Mouse (Mus musculus): Measurements from ENCODE around the gene Gm4792. TPM values are rescaled to one million over a fixed set of nuclear protein-coding genes. Genes with fewer than 3 reads are reported as not detected.

The Gm4792 gene
- total and polyA plus RNA-seq, 2 experiments: not detected

GRCm38 (mm10) chr10:94344631-94345417 is 46.3 kb upstream of the Gm4792 start:
- Histone ChIP-seq H3K4me1 (ENCODE audit: control insufficient read depth, insufficient read depth, low read length) (no peaks in the 10 kb centered on the region), H3K9ac (ENCODE audit: low read depth, low read length) (no peak overlapping the region), H3K79me2 (ENCODE audit: control insufficient read depth, insufficient read depth, low read length) (no peaks in the 10 kb centered on the region), H3K4me3 (ENCODE audit: insufficient read depth, low read depth, low read length) (no peak overlapping the region), H3K36me3 (ENCODE audit: control insufficient read depth, insufficient read depth, low read length) (no peaks in the 10 kb centered on the region), H3K27ac (replicated peaks; ENCODE audit: insufficient read depth, low read depth, low read length) (no peak overlapping the region), H3K27me3 (ENCODE audit: control insufficient read depth, insufficient read depth, low read length) (no peaks in the 10 kb centered on the region)
- TF ChIP-seq CTCF (IDR thresholded peaks at IDR 0.05; ENCODE audit: low read depth, low read length) (no peak), POLR2A (IDR thresholded peaks at IDR 0.05; ENCODE audit: extremely low read depth, insufficient read depth, low read length) (no peak)
- 57% methylated on average over 22 of the region's 22 CpGs for WGBS
- no peak for DNase-seq (ENCODE audit: extremely low read depth, low read depth, low spot score)

DNA sequence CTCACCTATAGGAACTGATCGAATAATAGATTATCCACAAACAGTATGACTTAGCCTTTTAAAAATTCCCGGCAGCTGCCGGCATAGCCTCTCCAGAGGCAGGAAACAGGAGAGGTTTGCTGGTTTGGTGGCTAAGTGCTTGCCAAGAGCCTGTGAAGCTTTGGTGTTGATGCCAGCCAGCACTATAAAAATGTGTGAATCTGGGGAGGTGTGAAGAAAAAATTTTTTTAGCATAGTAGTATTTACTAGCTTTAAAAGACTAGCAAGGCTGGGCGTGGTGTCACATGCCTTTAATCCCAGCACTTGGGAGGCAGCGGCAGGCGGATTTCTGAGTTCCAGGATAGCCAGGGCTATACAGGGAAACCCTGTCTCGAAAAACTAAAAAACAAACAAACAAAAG is 45.1 kb upstream of the Gm4792 start:
- Histone ChIP-seq H3K9ac (ENCODE audit: low read depth, low read length) (no peak overlapping the region), H3K36me3 (ENCODE audit: control insufficient read depth, insufficient read depth, low read length) (no peaks in the 10 kb centered on the region), H3K4me3 (ENCODE audit: insufficient read depth, low read depth, low read length) (no peak overlapping the region), H3K79me2 (ENCODE audit: control insufficient read depth, insufficient read depth, low read length) (no peaks in the 10 kb centered on the region), H3K4me1 (ENCODE audit: control insufficient read depth, insufficient read depth, low read length) (no peaks in the 10 kb centered on the region), H3K27me3 (ENCODE audit: control insufficient read depth, insufficient read depth, low read length) (no peaks in the 10 kb centered on the region), H3K27ac (replicated peaks; ENCODE audit: insufficient read depth, low read depth, low read length) (no peak overlapping the region)
- DNase-seq (ENCODE audit: extremely low read depth, low read depth, low spot score): no peak
- 83% methylated on average over 7 of the region's 7 CpGs for WGBS
- TF ChIP-seq POLR2A (IDR thresholded peaks at IDR 0.05; ENCODE audit: extremely low read depth, insufficient read depth, low read length): no peak
- TF ChIP-seq CTCF (IDR thresholded peaks at IDR 0.05; ENCODE audit: low read depth, low read length): no peak

GRCm38 (mm10) chr10:94342256-94342655 is 43.8 kb upstream of the Gm4792 start:
- no peak overlapping the region for H3K9ac ChIP-seq (ENCODE audit: low read depth, low read length)
- H3K4me1 ChIP-seq (ENCODE audit: control insufficient read depth, insufficient read depth, low read length): no peaks in the 10 kb centered on the region
- no peak for DNase-seq (ENCODE audit: extremely low read depth, low read depth, low spot score)
- H3K79me2 ChIP-seq (ENCODE audit: control insufficient read depth, insufficient read depth, low read length): no peaks in the 10 kb centered on the region
- H3K4me3 ChIP-seq (ENCODE audit: insufficient read depth, low read depth, low read length): no peak overlapping the region
- H3K27me3 ChIP-seq (ENCODE audit: control insufficient read depth, insufficient read depth, low read length): no peaks in the 10 kb centered on the region
- 73% methylated on average over 7 of the region's 7 CpGs for WGBS
- TF ChIP-seq POLR2A (IDR thresholded peaks at IDR 0.05; ENCODE audit: extremely low read depth, insufficient read depth, low read length): no peak
- no peak for TF ChIP-seq CTCF (IDR thresholded peaks at IDR 0.05; ENCODE audit: low read depth, low read length)
- H3K36me3 ChIP-seq (ENCODE audit: control insufficient read depth, insufficient read depth, low read length): no peaks in the 10 kb centered on the region
- no peak overlapping the region for H3K27ac ChIP-seq (replicated peaks; ENCODE audit: insufficient read depth, low read depth, low read length)

DNA sequence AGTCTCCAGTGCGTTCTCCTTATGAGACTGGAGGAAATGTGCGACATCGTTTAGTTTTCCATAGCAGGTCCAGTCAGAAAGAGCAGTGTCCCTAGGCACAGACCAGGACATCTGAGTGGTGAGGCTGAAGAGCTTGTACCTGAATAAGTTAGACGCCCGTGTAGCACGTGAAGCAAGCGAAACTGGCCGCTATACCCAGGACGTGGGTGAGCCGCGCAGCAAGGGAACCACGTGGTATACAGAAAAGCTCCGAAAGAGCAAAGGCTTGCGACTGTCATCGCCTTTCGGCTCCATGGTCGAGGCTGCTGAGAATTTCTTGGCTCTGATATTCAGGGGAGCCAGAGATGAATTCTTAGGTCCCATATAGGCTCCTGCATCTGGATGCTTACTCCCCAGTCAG is 43.0 kb upstream of the Gm4792 start:
- TF ChIP-seq POLR2A (IDR thresholded peaks at IDR 0.05; ENCODE audit: extremely low read depth, insufficient read depth, low read length): no peak
- TF ChIP-seq CTCF (IDR thresholded peaks at IDR 0.05; ENCODE audit: low read depth, low read length): no peak
- WGBS: 65% methylated on average over 17 of the region's 17 CpGs
- Histone ChIP-seq H3K36me3 (ENCODE audit: control insufficient read depth, insufficient read depth, low read length) (no peaks in the 10 kb centered on the region), H3K4me1 (ENCODE audit: control insufficient read depth, insufficient read depth, low read length) (no peaks in the 10 kb centered on the region), H3K9ac (ENCODE audit: low read depth, low read length) (no peak overlapping the region), H3K79me2 (ENCODE audit: control insufficient read depth, insufficient read depth, low read length) (no peaks in the 10 kb centered on the region), H3K4me3 (ENCODE audit: insufficient read depth, low read depth, low read length) (no peak overlapping the region), H3K27ac (replicated peaks; ENCODE audit: insufficient read depth, low read depth, low read length) (no peak overlapping the region), H3K27me3 (ENCODE audit: control insufficient read depth, insufficient read depth, low read length) (no peaks in the 10 kb centered on the region)
- DNase-seq (ENCODE audit: extremely low read depth, low read depth, low spot score): no peak

DNA sequence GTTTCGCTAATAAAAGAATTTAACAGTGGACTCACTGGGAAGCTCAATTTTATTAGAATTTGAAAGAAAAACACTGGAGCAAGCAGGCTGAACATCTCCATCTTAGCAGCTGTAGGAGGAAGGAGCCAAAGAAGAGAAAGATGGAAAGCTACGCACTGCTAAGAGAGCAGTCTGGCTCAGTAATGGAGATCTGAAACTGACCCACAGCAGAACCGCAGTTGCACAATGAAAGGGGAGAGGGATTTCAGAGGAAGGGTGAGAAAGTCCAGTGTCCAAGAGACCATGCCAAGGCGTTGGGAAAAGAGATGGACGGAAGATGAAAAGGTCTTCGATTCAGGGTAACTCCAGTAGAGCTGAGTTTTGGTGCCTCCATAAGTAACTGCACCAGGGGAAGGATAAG is 37.6 kb upstream of the Gm4792 start:
- Histone ChIP-seq H3K9ac (ENCODE audit: low read depth, low read length) (no peak overlapping the region), H3K27ac (replicated peaks; ENCODE audit: insufficient read depth, low read depth, low read length) (no peak overlapping the region), H3K79me2 (ENCODE audit: control insufficient read depth, insufficient read depth, low read length) (no peaks in the 10 kb centered on the region), H3K27me3 (ENCODE audit: control insufficient read depth, insufficient read depth, low read length) (peaks cover 2% of the 10 kb centered on the region; the same call in 1 of the 2 replicates), H3K36me3 (ENCODE audit: control insufficient read depth, insufficient read depth, low read length) (no peaks in the 10 kb centered on the region), H3K4me3 (ENCODE audit: insufficient read depth, low read depth, low read length) (no peak overlapping the region), H3K4me1 (ENCODE audit: control insufficient read depth, insufficient read depth, low read length) (no peaks in the 10 kb centered on the region)
- WGBS: 84% methylated on average over 6 of the region's 6 CpGs
- DNase-seq (ENCODE audit: extremely low read depth, low read depth, low spot score): no peak
- TF ChIP-seq POLR2A (IDR thresholded peaks at IDR 0.05; ENCODE audit: extremely low read depth, insufficient read depth, low read length) (no peak), CTCF (IDR thresholded peaks at IDR 0.05; ENCODE audit: low read depth, low read length) (no peak)

DNA sequence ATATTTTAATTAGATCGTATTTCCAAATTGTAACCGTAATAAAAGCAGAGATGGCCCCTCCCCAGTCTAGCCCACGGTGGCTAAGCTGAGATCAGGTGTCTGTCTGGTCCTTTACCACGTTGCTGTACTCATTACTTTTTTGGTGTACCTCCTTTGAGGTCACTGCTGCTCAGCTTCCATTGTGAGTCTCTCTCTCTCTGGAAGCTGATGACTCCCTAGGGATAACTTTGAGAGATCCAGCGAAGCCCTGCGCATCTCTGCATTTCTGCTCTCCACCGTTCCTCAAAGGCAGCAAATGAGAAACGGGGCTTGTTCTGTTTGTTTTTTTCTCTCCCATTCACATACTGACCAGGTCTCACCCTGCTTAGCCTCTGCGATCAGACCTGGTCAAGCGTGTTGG is 36.5 kb upstream of the Gm4792 start:
- no peaks in the 10 kb centered on the region for H3K36me3 ChIP-seq (ENCODE audit: control insufficient read depth, insufficient read depth, low read length)
- peaks cover 2% of the 10 kb centered on the region; the same call in 1 of the 2 replicates for H3K27me3 ChIP-seq (ENCODE audit: control insufficient read depth, insufficient read depth, low read length)
- 85% methylated on average over 10 of the region's 10 CpGs for WGBS
- TF ChIP-seq POLR2A (IDR thresholded peaks at IDR 0.05; ENCODE audit: extremely low read depth, insufficient read depth, low read length) (no peak), CTCF (IDR thresholded peaks at IDR 0.05; ENCODE audit: low read depth, low read length) (no peak)
- no peaks in the 10 kb centered on the region for H3K4me1 ChIP-seq (ENCODE audit: control insufficient read depth, insufficient read depth, low read length)
- no peak overlapping the region for H3K4me3 ChIP-seq (ENCODE audit: insufficient read depth, low read depth, low read length)
- no peak overlapping the region for H3K9ac ChIP-seq (ENCODE audit: low read depth, low read length)
- no peak overlapping the region for H3K27ac ChIP-seq (replicated peaks; ENCODE audit: insufficient read depth, low read depth, low read length)
- no peaks in the 10 kb centered on the region for H3K79me2 ChIP-seq (ENCODE audit: control insufficient read depth, insufficient read depth, low read length)
- DNase-seq (ENCODE audit: extremely low read depth, low read depth, low spot score): no peak
